Mouse (Mus musculus) activated CD4-positive, CD25-positive, alpha-beta regulatory T cell, adult 4 months (primary cell): ENCODE measurements around the gene Sap30bp. TPM values are rescaled to one million over a fixed set of nuclear protein-coding genes. Genes with fewer than 3 reads are reported as not detected.

Experiments used
- ATAC-seq: one replicate; pipeline ENCODE4 v1.8.0; 2017
- polyA plus RNA-seq, 2 experiments: library from polyadenylated mRNA; unstranded; fragments of 100-300 nt; shearing (Covaris generic); gene quantifications; one replicate each; pipeline ENCODE4 v1.2.1; 2017

Gene Sap30bp
- polyA plus RNA-seq, 2 experiments from 2014 or later, result 36.0 to 53.3 TPM

DNA sequence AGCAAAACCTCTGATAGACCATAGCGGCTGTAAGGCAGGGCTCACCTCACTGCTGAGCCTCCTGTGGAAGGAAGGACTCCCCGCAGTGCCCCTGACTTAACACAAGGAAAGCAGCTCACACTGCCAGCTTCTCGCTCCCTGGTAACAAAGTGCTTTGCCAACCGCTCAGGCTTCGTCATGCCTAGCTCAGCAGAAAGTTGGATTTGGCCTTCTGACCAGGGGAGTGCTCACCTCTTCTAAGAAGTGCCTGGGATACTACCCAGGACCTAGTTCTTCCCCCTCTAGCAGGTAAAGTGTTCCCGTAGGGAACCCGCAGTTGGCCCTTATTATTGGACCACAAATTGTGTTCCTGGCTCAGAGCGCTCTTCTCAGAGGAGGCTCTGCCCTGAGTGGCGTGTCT, 25.9 kb downstream of the Sap30bp start:
- ATAC-seq, result no peak

DNA sequence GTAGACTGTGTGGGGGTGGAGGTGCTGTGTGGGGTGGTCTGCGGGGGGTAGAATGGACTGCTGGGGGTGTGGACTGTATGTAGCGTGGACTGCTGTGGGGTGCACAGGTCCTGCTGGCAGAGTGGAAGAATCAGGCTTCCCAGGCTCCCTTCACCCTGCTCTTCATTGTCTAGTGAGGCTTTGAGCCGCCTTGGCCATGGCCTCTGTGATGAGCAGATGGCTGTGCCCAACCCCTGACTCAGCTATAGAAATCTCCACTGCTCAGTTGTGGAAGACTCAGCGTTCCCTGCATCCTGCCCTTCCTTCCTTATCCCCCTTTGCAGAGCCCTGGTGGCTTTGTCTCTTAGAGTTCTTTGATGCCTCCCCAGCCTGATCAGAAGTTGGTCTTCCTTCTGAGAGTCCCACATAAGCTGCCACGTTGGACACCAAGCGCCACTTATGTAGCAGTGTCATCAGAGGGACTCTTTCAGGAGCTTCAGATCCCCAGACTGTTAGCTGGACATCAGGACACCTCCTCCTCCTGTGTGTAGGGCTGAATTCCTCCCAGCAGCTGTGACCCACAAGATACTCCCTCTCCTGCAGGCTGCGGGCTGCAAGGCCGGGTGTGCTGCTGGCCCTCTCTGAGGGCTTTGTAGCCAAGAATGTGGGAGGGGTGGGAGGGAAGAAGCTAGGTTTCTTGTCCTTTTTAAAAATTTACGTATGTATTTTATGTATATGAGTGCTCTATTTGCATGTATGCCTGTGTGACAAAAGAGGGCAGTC, 29.8 kb downstream of the Sap30bp start:
- ATAC-seq, result no peak

GRCm38 (mm10) chr11:115964977-115965604, 32.0 kb downstream of the Sap30bp start:
- no peak for ATAC-seq

DNA sequence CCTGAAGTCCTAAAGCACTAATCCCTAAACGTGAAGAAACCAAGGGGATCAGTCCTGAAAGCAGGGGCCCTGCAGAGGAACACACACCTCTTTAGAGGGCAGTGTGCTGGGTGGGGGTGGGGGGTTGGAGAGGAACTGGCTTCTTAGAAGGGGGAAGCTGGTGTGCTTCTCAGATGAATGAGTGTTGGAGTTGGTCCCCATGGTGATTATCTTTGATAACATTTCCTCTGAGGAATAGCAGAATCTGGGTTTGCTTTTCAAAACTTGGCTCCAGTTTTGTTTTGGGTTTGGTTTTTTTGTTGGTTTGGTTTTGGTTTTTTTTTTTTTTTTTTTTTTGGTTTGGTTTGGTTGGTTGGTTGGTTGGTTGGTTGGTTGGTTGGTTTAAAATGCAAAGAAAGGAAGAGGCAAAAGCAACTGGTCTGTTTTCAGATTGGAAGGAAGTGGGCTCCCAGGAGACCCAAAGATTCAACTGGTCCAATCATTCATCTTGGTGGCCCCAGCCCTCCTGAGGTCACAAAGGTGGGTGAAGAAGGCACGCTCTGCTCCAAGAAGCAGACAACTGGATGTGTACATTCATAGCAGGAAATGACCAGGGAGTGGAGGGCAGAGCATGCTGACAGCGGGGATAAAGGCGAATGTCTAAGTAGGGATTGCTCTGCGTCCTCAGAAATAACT, 35.8 kb downstream of the Sap30bp start:
- no peak for ATAC-seq

- no peak for ATAC-seq
These were observed 37.1 kb downstream of the Sap30bp start for GRCm38 (mm10) chr11:115970006-115970673.

DNA sequence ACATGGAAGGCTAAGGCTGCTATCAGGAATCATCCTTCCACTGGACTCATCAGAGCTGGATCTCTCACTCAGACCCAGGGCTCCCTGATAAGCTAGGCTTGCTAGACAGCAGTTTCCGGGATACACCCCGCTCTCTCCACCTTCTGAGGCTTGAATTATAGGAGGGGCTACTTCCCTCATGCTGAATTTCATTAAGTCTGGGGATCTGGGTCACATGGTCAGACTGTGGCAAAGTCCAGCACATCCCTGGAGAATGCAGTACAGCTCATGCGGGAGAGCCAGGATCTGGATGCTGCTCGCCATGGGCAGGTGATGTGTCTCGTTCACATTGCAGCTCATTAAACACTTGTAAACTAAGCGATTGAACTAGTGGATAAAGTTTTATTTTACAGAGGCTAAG, 37.9 kb downstream of the Sap30bp start:
- ATAC-seq, result no peak

- peak; percentile 32 for ATAC-seq
These were observed 41.4 kb downstream of the Sap30bp start, which contains the start of gene Itgb4 for GRCm38 (mm10) chr11:115974309-115975082. Itgb4 (plus strand) TSS chr11:115974709.

- ATAC-seq, result no peak
These were observed 42.0 kb downstream of the Sap30bp start for GRCm38 (mm10) chr11:115975083-115975420.

GRCm38 (mm10) chr11:115975544-115975943, 42.5 kb downstream of the Sap30bp start:
- ATAC-seq, result no peak

DNA sequence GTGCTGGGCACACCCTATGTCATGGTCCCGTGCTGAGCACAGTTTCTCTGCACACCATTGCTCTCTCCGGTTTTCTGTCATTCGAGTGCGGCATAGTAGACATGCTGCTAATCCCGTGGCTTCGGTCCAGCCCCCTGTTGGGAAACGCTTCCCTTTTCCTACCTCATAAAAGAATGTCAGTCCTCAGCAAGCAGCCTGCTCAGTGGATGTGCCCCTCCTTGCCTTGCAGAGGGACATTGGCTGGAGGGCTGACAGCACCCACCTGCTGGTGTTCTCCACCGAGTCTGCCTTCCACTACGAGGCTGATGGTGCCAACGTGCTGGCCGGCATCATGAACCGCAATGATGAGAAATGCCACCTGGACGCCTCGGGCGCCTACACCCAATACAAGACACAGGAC, 49.4 kb downstream of the Sap30bp start:
- ATAC-seq, result no peak

- ATAC-seq, result no peak
These were observed 50.2 kb downstream of the Sap30bp start for GRCm38 (mm10) chr11:115983291-115983690.

DNA sequence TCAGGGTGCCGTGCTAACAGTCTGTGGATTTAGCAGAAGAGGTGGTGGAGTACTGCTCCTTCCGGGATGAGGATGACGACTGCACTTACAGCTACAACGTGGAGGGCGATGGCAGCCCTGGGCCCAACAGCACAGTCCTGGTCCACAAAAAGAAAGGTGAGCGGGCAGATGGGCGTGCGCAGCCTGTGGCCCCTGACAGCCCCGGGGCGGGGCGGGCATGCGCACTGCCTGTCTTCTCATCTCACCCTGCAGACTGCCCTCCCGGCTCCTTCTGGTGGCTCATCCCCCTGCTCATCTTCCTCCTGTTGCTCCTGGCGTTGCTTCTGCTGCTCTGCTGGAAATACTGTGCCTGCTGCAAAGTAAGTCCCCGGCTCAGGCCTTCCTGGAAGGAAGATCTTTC, 56.6 kb downstream of the Sap30bp start:
- ATAC-seq, result no peak

DNA sequence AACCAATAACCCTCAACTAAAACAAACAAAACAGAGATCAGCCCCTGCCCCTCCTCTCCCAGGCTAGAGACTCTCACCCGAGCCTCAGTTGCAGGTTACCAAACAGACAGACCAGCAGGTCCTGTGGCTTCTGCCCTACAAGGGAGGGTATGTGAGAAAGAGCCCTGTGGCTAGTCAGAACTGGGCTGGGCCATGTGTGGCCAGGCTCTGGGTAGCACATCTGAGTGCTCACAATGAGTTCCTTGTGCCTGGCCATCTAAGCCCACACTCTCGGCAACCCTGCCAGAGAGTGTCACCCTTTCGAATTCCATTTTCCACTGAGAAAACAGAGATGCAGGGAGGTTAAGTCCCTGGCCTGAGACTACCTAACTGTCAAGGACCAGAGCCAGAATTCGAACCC, 59.0 kb downstream of the Sap30bp start:
- ATAC-seq, result no peak

DNA sequence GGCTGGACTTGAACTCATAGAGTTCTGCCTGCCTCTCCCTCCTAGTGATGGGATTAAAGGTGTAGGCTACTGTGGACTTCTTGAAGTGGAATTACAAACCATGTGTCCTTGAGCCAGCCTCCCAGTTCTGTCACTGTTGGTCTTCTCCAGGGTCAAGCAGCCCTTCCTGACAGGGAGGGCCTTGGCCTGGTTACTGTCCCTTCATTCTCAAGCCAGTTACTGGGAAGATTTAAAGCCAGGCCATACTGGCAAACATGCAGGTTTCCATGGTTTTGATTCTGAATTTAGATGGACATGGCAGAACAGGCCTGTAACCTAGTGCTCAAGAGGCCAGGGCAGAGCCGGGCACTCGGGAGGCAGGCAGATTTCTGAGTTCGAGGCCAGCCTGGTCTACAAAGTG, 62.2 kb downstream of the Sap30bp start:
- no peak for ATAC-seq

- no peak for ATAC-seq
These were observed 64.0 kb downstream of the Sap30bp start for GRCm38 (mm10) chr11:115997047-115997446.

- ATAC-seq, result no peak
These were observed 64.6 kb downstream of the Sap30bp start for GRCm38 (mm10) chr11:115997662-115998061.

GRCm38 (mm10) chr11:115999027-115999426, 65.9 kb downstream of the Sap30bp start:
- no peak for ATAC-seq

- no peak for ATAC-seq
These were observed 66.6 kb downstream of the Sap30bp start for GRCm38 (mm10) chr11:115999538-116000143.

DNA sequence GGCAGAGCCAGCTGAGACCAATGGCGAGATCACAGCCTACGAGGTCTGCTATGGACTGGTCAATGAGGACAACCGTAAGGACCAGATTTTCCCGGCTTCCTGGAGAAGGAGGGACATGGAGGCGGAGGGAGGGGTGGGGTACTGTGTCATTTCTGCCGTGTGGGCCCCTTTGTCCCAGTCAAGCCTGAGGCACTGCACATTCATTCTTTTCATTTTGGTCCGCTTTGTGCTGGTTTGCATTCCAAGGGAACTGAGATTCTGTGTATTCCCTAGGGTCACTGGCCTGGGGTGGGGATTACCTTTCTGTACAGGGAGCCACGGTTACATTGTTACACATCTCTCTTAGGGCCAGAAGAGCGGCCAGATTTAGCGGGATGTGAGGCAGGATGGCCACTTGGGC, 67.5 kb downstream of the Sap30bp start:
- no peak for ATAC-seq

- ATAC-seq, result no peak
These were observed 68.6 kb downstream of the Sap30bp start for GRCm38 (mm10) chr11:116001725-116002124.

- no peak for ATAC-seq
These were observed 69.8 kb downstream of the Sap30bp start for GRCm38 (mm10) chr11:116002894-116003293.
